9 mouse cellular contexts compared by ENCODE assay signal in genomic region chr17:25834595-25835222, GRCm38 (mm10). TPM values are rescaled to one million over a fixed set of nuclear protein-coding genes. Genes with fewer than 3 reads are reported as not detected.
DNase-seq lines count a peak whose midpoint lies in the region; ATAC-seq and TF ChIP-seq lines count a peak whose summit lies in the region.
"Had no signal": no experiment of that assay in that cellular context is flagged by ENCODE, and none has a peak within 500 bp of the region (broad histone marks: within the 10 kb centered on the region; RNA-seq: fewer than 3 reads in every experiment).

No protein-coding gene starts in this region.

- H3K4me3 ChIP-seq in G1E (ENCODE audit: low read depth, low read length) (peak overlapping the region; percentile 81), macrophage (ENCODE audit: inconsistent target) (peak overlapping the region; percentile 67; the same call in 1 of the 2 replicates)
- peak overlapping the region; percentile 89 for H3K4me3 ChIP-seq in hindbrain, embryonic 14.5 days (replicated peaks; ENCODE audit: low read length)

- peak overlapping the region; percentile 86 for H3K9ac ChIP-seq in hindbrain, embryonic 14.5 days

- no peaks in the 10 kb centered on the region for H3K9me3 ChIP-seq in G1E (replicated peaks)
- H3K9me3 ChIP-seq in hindbrain, embryonic 14.5 days (ENCODE audit: control insufficient read depth, low read length) = no peaks in the 10 kb centered on the region

- peak overlapping the region; percentile 96 for H3K4me2 ChIP-seq in hindbrain, embryonic 14.5 days (replicated peaks)

- peak; percentile 69 for DNase-seq in cerebellum, adult 9-10 months
- DNase-seq in G1E (ENCODE audit: low spot score) = no peak
- DNase-seq in hindbrain, embryonic 14.5 days (ENCODE audit: low spot score) = no peak
- no peak for DNase-seq in ovary, adult 18-20 months (ENCODE audit: low spot score)
- no peak for DNase-seq in urinary bladder, adult 2 months (ENCODE audit: low spot score)
- no peak for DNase-seq in adrenal gland, postnatal 25 days
- DNase-seq: layer of hippocampus, postnatal 36 days had no signal

- WGBS in hindbrain, embryonic 14.5 days = 90% methylated on average over 12 of the region's 12 CpGs
- 94% methylated on average over 12 of the region's 12 CpGs for WGBS in macrophage (ENCODE audit: missing documents)

- peaks cover 82% of the 10 kb centered on the region for H3K4me1 ChIP-seq in G1E (ENCODE audit: insufficient read depth, low read depth, low read length)
- H3K4me1 ChIP-seq in hindbrain, embryonic 14.5 days (replicated peaks; ENCODE audit: control insufficient read depth, insufficient read depth, low read length) = peaks cover 74% of the 10 kb centered on the region

- H3K27me3 ChIP-seq in G1E (ENCODE audit: insufficient read depth, low read length) = no peaks in the 10 kb centered on the region
- H3K27me3 ChIP-seq in hindbrain, embryonic 14.5 days (ENCODE audit: control insufficient read depth, insufficient read depth, low read length) = no peaks in the 10 kb centered on the region

- TF ChIP-seq CTCF in G1E (IDR thresholded peaks at IDR 0.05; ENCODE audit: low read depth, low read length) = no peak

- no peak for ATAC-seq in cerebellum, adult (ENCODE audit: insufficient number of reproducible peaks, low FRiP score, low TSS enrichment)
- no peak for ATAC-seq in G1E (ENCODE audit: extremely low read depth, insufficient number of reproducible peaks, low FRiP score, poor library complexity, severe bottlenecking)
- no peak for ATAC-seq in hindbrain, embryonic 14.5 days (ENCODE audit: low FRiP score)

- peaks cover 57% of the 10 kb centered on the region for H3K79me2 ChIP-seq in macrophage (ENCODE audit: inconsistent target)

- no peak overlapping the region for H3K27ac ChIP-seq in hindbrain, embryonic 14.5 days
- peak overlapping the region; percentile 92; the same call in 1 of the 2 replicates for H3K27ac ChIP-seq in macrophage

- H3K36me3 ChIP-seq in G1E (replicated peaks) (peaks cover 84% of the 10 kb centered on the region), macrophage (ENCODE audit: inconsistent target) (peaks cover 26% of the 10 kb centered on the region)
- H3K36me3 ChIP-seq in hindbrain, embryonic 14.5 days (replicated peaks; ENCODE audit: control insufficient read depth, insufficient read depth) = peaks cover 41% of the 10 kb centered on the region

RNA-seq across cellular contexts. Expression of gene Stub1, which starts 1.5 kb away (rescaled TPM):
- total RNA-seq in G1E (2014; fragmentation: Nextera tagmentation) (29.1 and 30.1 TPM in 2 replicates), G1E (2017) (90.8 and 97.3 TPM in 2 replicates)
- polyA plus RNA-seq in G1E (2012) (70.9 and 81.7 TPM in 2 replicates), macrophage (2018) (74.2 to 109 TPM (median 78.5 TPM) in 3 replicates)
- 336 and 357 TPM in 2 replicates for polyA plus RNA-seq in hindbrain, embryonic 14.5 days (2014; fragmentation: Nextera tagmentation; extraction: Ambion mirVana)
- total RNA-seq in macrophage (2018; cell fraction: chromatin; rRNA removed) = 100 to 1,000 TPM in 8 of 26 experiments, 10 to 100 TPM in 18; 45.5 to 135 (median 79.3) TPM
- 100 to 1,000 TPM in 2 of 26 experiments, 10 to 100 TPM in 24; 54.9 to 108 (median 75.5) TPM for total RNA-seq in macrophage (2018; cell fraction: cytosol; rRNA removed)
- total RNA-seq in macrophage (2018; cell fraction: nucleus; rRNA removed) = 100 to 1,000 TPM in 7 of 26 experiments, 10 to 100 TPM in 19; 52.1 to 180 (median 83.0) TPM
- polyA plus RNA-seq in urinary bladder, adult 2 months (2012; rRNA removed) = 209 and 230 TPM in 2 replicates
- total RNA-seq in adrenal gland, postnatal 25 days (2021) = 182 and 205 TPM in 2 replicates

RNA-seq across cellular contexts. Expression of gene Rhbdl1, which starts 2.4 kb away (rescaled TPM):
- total RNA-seq in G1E (2014; fragmentation: Nextera tagmentation) (4.8 and 5.5 TPM in 2 replicates), G1E (2017) (0.87 and 1.4 TPM in 2 replicates)
- polyA plus RNA-seq in G1E (2012) (2.7 and 3.1 TPM in 2 replicates), macrophage (2018) (0.16 to 0.97 TPM in 2 of 3 replicates, not detected in the other)
- 51.3 and 57.1 TPM in 2 replicates for polyA plus RNA-seq in hindbrain, embryonic 14.5 days (2014; fragmentation: Nextera tagmentation; extraction: Ambion mirVana)
- 1 to 10 TPM in 25 of 26 experiments, not detected in 1; 1.1 to 9.6 (median 4.7) TPM for total RNA-seq in macrophage (2018; cell fraction: chromatin; rRNA removed)
- under 1 TPM in 15 of 26 experiments, not detected in 11; 0.09 to 0.36 (median 0.17) TPM for total RNA-seq in macrophage (2018; cell fraction: cytosol; rRNA removed)
- total RNA-seq in macrophage (2018; cell fraction: nucleus; rRNA removed) = 1 to 10 TPM in 22 of 26 experiments, under 1 TPM in 3, not detected in 1; 0.65 to 7.6 (median 2.8) TPM
- polyA plus RNA-seq in urinary bladder, adult 2 months (2012; rRNA removed) = 20.7 and 27.5 TPM in 2 replicates
- total RNA-seq in adrenal gland, postnatal 25 days (2021) = 15.4 and 20.2 TPM in 2 replicates

RNA-seq across cellular contexts. Expression of gene Jmjd8, which starts 6.0 kb away (rescaled TPM):
- total RNA-seq in G1E (2014; fragmentation: Nextera tagmentation) (0.90 and 1.9 TPM in 2 replicates), G1E (2017) (1.9 and 2.0 TPM in 2 replicates)
- polyA plus RNA-seq in G1E (2012) (0.08 and 0.11 TPM in 2 replicates), macrophage (2018) (15.2 to 28.3 TPM (median 18.9 TPM) in 3 replicates)
- 39.3 and 42.1 TPM in 2 replicates for polyA plus RNA-seq in hindbrain, embryonic 14.5 days (2014; fragmentation: Nextera tagmentation; extraction: Ambion mirVana)
- 10 to 100 TPM in 12 of 26 experiments, 1 to 10 TPM in 14; 1.8 to 31.3 (median 9.4) TPM for total RNA-seq in macrophage (2018; cell fraction: chromatin; rRNA removed)
- total RNA-seq in macrophage (2018; cell fraction: cytosol; rRNA removed) = 10 to 100 TPM; 11.9 to 18.8 (median 14.4) TPM
- total RNA-seq in macrophage (2018; cell fraction: nucleus; rRNA removed) = 10 to 100 TPM in 20 of 26 experiments, 1 to 10 TPM in 6; 3.6 to 28.7 (median 13.0) TPM
- polyA plus RNA-seq in urinary bladder, adult 2 months (2012; rRNA removed) = 55.9 and 60.7 TPM in 2 replicates
- total RNA-seq in adrenal gland, postnatal 25 days (2021) = 92.9 and 104 TPM in 2 replicates

RNA-seq across cellular contexts. Expression of gene Gm20683, which starts 6.9 kb away (rescaled TPM):
- total RNA-seq in G1E (2014; fragmentation: Nextera tagmentation) = 1.1 and 2.9 TPM in 2 replicates
- total RNA-seq in G1E (2017) = 3.0 and 3.1 TPM in 2 replicates
- polyA plus RNA-seq in G1E (2012) = 9.7 and 12.4 TPM in 2 replicates
- 8.7 and 9.3 TPM in 2 replicates for polyA plus RNA-seq in hindbrain, embryonic 14.5 days (2014; fragmentation: Nextera tagmentation; extraction: Ambion mirVana)
- 10 to 100 TPM in 5 of 26 experiments, 1 to 10 TPM in 20, under 1 TPM in 1; 0.62 to 15.8 (median 6.3) TPM for total RNA-seq in macrophage (2018; cell fraction: chromatin; rRNA removed)
- total RNA-seq in macrophage (2018; cell fraction: cytosol; rRNA removed) = under 1 TPM in 21 of 26 experiments, not detected in 5; 0.03 to 0.96 (median 0.28) TPM
- 1 to 10 TPM; 1.1 to 9.6 (median 3.3) TPM for total RNA-seq in macrophage (2018; cell fraction: nucleus; rRNA removed)
- polyA plus RNA-seq in macrophage (2018) = 0.09 to 1.1 TPM (median 0.43 TPM) in 3 replicates
- polyA plus RNA-seq in urinary bladder, adult 2 months (2012; rRNA removed) = 16.8 and 20.6 TPM in 2 replicates
- 12.8 and 26.6 TPM in 2 replicates for total RNA-seq in adrenal gland, postnatal 25 days (2021)

RNA-seq across cellular contexts. Expression of gene Rhot2, which starts 9.9 kb away (rescaled TPM):
- total RNA-seq in G1E (2014; fragmentation: Nextera tagmentation) = 31.2 and 41.2 TPM in 2 replicates
- 17.7 and 20.0 TPM in 2 replicates for total RNA-seq in G1E (2017)
- 142 and 151 TPM in 2 replicates for polyA plus RNA-seq in G1E (2012)
- 6.5 and 9.9 TPM in 2 replicates for polyA plus RNA-seq in hindbrain, embryonic 14.5 days (2014; fragmentation: Nextera tagmentation; extraction: Ambion mirVana)
- total RNA-seq in macrophage (2018; cell fraction: chromatin; rRNA removed) = 100 to 1,000 TPM in 9 of 26 experiments, 10 to 100 TPM in 17; 24.0 to 173 (median 88.4) TPM
- 10 to 100 TPM; 15.1 to 29.3 (median 23.7) TPM for total RNA-seq in macrophage (2018; cell fraction: cytosol; rRNA removed)
- total RNA-seq in macrophage (2018; cell fraction: nucleus; rRNA removed) = 10 to 100 TPM; 17.7 to 98.0 (median 46.0) TPM
- 20.6 to 24.8 TPM (median 22.4 TPM) in 3 replicates for polyA plus RNA-seq in macrophage (2018)
- polyA plus RNA-seq in urinary bladder, adult 2 months (2012; rRNA removed) = 52.4 and 62.0 TPM in 2 replicates
- 124 and 130 TPM in 2 replicates for total RNA-seq in adrenal gland, postnatal 25 days (2021)

Comparison
In these comparisons a context has a peak if more than half of its experiments do, and no peak if none do; other contexts are left out.
1. RNA of gene Jmjd8, which starts 6.0 kb away (polyA plus RNA-seq): 55.9 to 60.7 TPM in urinary bladder, adult 2 months, 39.3 to 42.1 TPM in hindbrain, embryonic 14.5 days and 15.2 to 28.3 TPM in macrophage; 0.08 to 0.11 TPM in G1E; every median in the first group is over 10 times any median in the second.
2. Peak in every context shown above with its lines, with median percentiles within 50 percentile points of each other: H3K4me3 ChIP-seq.